Mouse (Mus musculus): ENCODE data around the gene Mapt. TPM values are rescaled to one million over a fixed set of nuclear protein-coding genes. Genes with fewer than 3 reads are reported as not detected.
"Not testable (repeated sequence)": the region's sequence is repeated elsewhere in the genome, so short reads cannot be mapped to it uniquely, and the experiment has no call there.

Mapt gene
- total and polyA plus RNA-seq, 3 experiments: 30.1 to 91.6 (median 77.9) TPM

- Histone ChIP-seq H3K36me3 (ENCODE audit: control insufficient read depth, insufficient read depth, low read length) (no peaks in the 10 kb centered on the region), H3K27me3 (ENCODE audit: control insufficient read depth, insufficient read depth, low read length) (peaks cover 2% of the 10 kb centered on the region; the same call in 1 of the 2 replicates), H3K79me2 (replicated peaks; ENCODE audit: control insufficient read depth, insufficient read depth, low read length) (no peaks in the 10 kb centered on the region), H3K4me1 (ENCODE audit: control insufficient read depth, insufficient read depth, low read length) (no peaks in the 10 kb centered on the region), H3K9ac (ENCODE audit: low read depth, low read length) (no peak overlapping the region), H3K27ac (no peak overlapping the region), H3K4me3 (no peak overlapping the region)
- WGBS: 61% methylated on average over 3 of the region's 3 CpGs
- TF ChIP-seq POLR2A (IDR thresholded peaks at IDR 0.05; ENCODE audit: insufficient read depth, low read depth, low read length): no peak
- no peak for TF ChIP-seq EP300 (IDR thresholded peaks at IDR 0.05; ENCODE audit: insufficient read depth, low read depth, low read length)
- no peak for TF ChIP-seq CTCF (IDR thresholded peaks at IDR 0.05)
- intact Hi-C loops (cut with DNase I): no loop called here
- DNase-seq: no peak
Observed at GRCm38 (mm10) chr11:104209041-104209440, 22.1 kb upstream of the Mapt start.

- no peaks in the 10 kb centered on the region for H3K79me2 ChIP-seq (replicated peaks; ENCODE audit: control insufficient read depth, insufficient read depth, low read length)
- no peaks in the 10 kb centered on the region for H3K4me1 ChIP-seq (ENCODE audit: control insufficient read depth, insufficient read depth, low read length)
- H3K27ac ChIP-seq: no peak overlapping the region
- H3K9ac ChIP-seq (ENCODE audit: low read depth, low read length): no peak overlapping the region
- intact Hi-C loops (cut with DNase I): no loop called here
- no peak for DNase-seq
- 80% methylated on average over 6 of the region's 6 CpGs for WGBS
- H3K4me3 ChIP-seq: no peak overlapping the region
- H3K36me3 ChIP-seq (ENCODE audit: control insufficient read depth, insufficient read depth, low read length): no peaks in the 10 kb centered on the region
- TF ChIP-seq EP300 (IDR thresholded peaks at IDR 0.05; ENCODE audit: insufficient read depth, low read depth, low read length) (no peak), CTCF (IDR thresholded peaks at IDR 0.05) (no peak), POLR2A (IDR thresholded peaks at IDR 0.05; ENCODE audit: insufficient read depth, low read depth, low read length) (no peak)
- peaks cover 2% of the 10 kb centered on the region; the same call in 1 of the 2 replicates for H3K27me3 ChIP-seq (ENCODE audit: control insufficient read depth, insufficient read depth, low read length)
Observed at GRCm38 (mm10) chr11:104211251-104211650, 19.9 kb upstream of the Mapt start.

- intact Hi-C loops (cut with DNase I); H3K27me3 ChIP-seq (ENCODE audit: control insufficient read depth, insufficient read depth, low read length); H3K27ac ChIP-seq; H3K9ac ChIP-seq (ENCODE audit: low read depth, low read length); H3K36me3 ChIP-seq (ENCODE audit: control insufficient read depth, insufficient read depth, low read length); H3K79me2 ChIP-seq (replicated peaks; ENCODE audit: control insufficient read depth, insufficient read depth, low read length); DNase-seq; H3K4me1 ChIP-seq (ENCODE audit: control insufficient read depth, insufficient read depth, low read length); H3K4me3 ChIP-seq: not testable (repeated sequence)
- WGBS: 90% methylated on average over 5 of the region's 5 CpGs
Observed at GRCm38 (mm10) chr11:104214128-104214527, 17.1 kb upstream of the Mapt start.

- no peak overlapping the region for H3K9ac ChIP-seq (ENCODE audit: low read depth, low read length)
- H3K36me3 ChIP-seq (ENCODE audit: control insufficient read depth, insufficient read depth, low read length): no peaks in the 10 kb centered on the region
- H3K4me1 ChIP-seq (ENCODE audit: control insufficient read depth, insufficient read depth, low read length): no peaks in the 10 kb centered on the region
- DNase-seq: no peak
- intact Hi-C loops (cut with DNase I): no loop called here
- no peak for TF ChIP-seq CTCF (IDR thresholded peaks at IDR 0.05)
- H3K4me3 ChIP-seq: no peak overlapping the region
- no peaks in the 10 kb centered on the region for H3K79me2 ChIP-seq (replicated peaks; ENCODE audit: control insufficient read depth, insufficient read depth, low read length)
- WGBS: 49% methylated on average over 3 of the region's 3 CpGs
- H3K27ac ChIP-seq: no peak overlapping the region
- H3K27me3 ChIP-seq (ENCODE audit: control insufficient read depth, insufficient read depth, low read length): no peaks in the 10 kb centered on the region
Observed at GRCm38 (mm10) chr11:104218075-104218474, 13.1 kb upstream of the Mapt start.

- Histone ChIP-seq H3K4me1 (ENCODE audit: control insufficient read depth, insufficient read depth, low read length) (no peaks in the 10 kb centered on the region), H3K9ac (ENCODE audit: low read depth, low read length) (no peak overlapping the region), H3K36me3 (ENCODE audit: control insufficient read depth, insufficient read depth, low read length) (no peaks in the 10 kb centered on the region), H3K27ac (no peak overlapping the region), H3K27me3 (ENCODE audit: control insufficient read depth, insufficient read depth, low read length) (no peaks in the 10 kb centered on the region), H3K79me2 (replicated peaks; ENCODE audit: control insufficient read depth, insufficient read depth, low read length) (no peaks in the 10 kb centered on the region), H3K4me3 (no peak overlapping the region)
- no peak for DNase-seq
- 77% methylated on average over 4 of the region's 4 CpGs for WGBS
- intact Hi-C loops (cut with DNase I): no loop called here
- no peak for TF ChIP-seq POLR2A (IDR thresholded peaks at IDR 0.05; ENCODE audit: insufficient read depth, low read depth, low read length)
- no peak for TF ChIP-seq CTCF (IDR thresholded peaks at IDR 0.05)
- TF ChIP-seq EP300 (IDR thresholded peaks at IDR 0.05; ENCODE audit: insufficient read depth, low read depth, low read length): no peak
Observed at GRCm38 (mm10) chr11:104220291-104220690, 10.9 kb upstream of the Mapt start.

GRCm38 (mm10) chr11:104221751-104222150 is 9.4 kb upstream of the Mapt start:
- Histone ChIP-seq H3K4me1 (ENCODE audit: control insufficient read depth, insufficient read depth, low read length) (no peaks in the 10 kb centered on the region), H3K27ac (no peak overlapping the region), H3K4me3 (no peak overlapping the region), H3K79me2 (replicated peaks; ENCODE audit: control insufficient read depth, insufficient read depth, low read length) (no peaks in the 10 kb centered on the region), H3K36me3 (ENCODE audit: control insufficient read depth, insufficient read depth, low read length) (no peaks in the 10 kb centered on the region), H3K27me3 (ENCODE audit: control insufficient read depth, insufficient read depth, low read length) (no peaks in the 10 kb centered on the region), H3K9ac (ENCODE audit: low read depth, low read length) (no peak overlapping the region)
- intact Hi-C loops (cut with DNase I): no loop called here
- DNase-seq: no peak
- WGBS: 71% methylated on average over 5 of the region's 5 CpGs
- no peak for TF ChIP-seq EP300 (IDR thresholded peaks at IDR 0.05; ENCODE audit: insufficient read depth, low read depth, low read length)
- TF ChIP-seq POLR2A (IDR thresholded peaks at IDR 0.05; ENCODE audit: insufficient read depth, low read depth, low read length): no peak
- no peak for TF ChIP-seq CTCF (IDR thresholded peaks at IDR 0.05)

- no peak overlapping the region for H3K27ac ChIP-seq
- H3K79me2 ChIP-seq (replicated peaks; ENCODE audit: control insufficient read depth, insufficient read depth, low read length): no peaks in the 10 kb centered on the region
- intact Hi-C loops (cut with DNase I): no loop called here
- 74% methylated on average over 9 of the region's 9 CpGs for WGBS
- H3K27me3 ChIP-seq (ENCODE audit: control insufficient read depth, insufficient read depth, low read length): no peaks in the 10 kb centered on the region
- no peaks in the 10 kb centered on the region for H3K4me1 ChIP-seq (ENCODE audit: control insufficient read depth, insufficient read depth, low read length)
- H3K9ac ChIP-seq (ENCODE audit: low read depth, low read length): no peak overlapping the region
- no peak overlapping the region for H3K4me3 ChIP-seq
- no peaks in the 10 kb centered on the region for H3K36me3 ChIP-seq (ENCODE audit: control insufficient read depth, insufficient read depth, low read length)
- no peak for DNase-seq
- TF ChIP-seq EP300 (IDR thresholded peaks at IDR 0.05; ENCODE audit: insufficient read depth, low read depth, low read length) (no peak), CTCF (IDR thresholded peaks at IDR 0.05) (no peak), POLR2A (IDR thresholded peaks at IDR 0.05; ENCODE audit: insufficient read depth, low read depth, low read length) (no peak)
Observed at GRCm38 (mm10) chr11:104223301-104223700, 7.9 kb upstream of the Mapt start.
